In genomic region chr1:76866304-76866968, GRCm38 (mm10) we compare ENCODE assay signal across 10 mouse cellular contexts.
DNase-seq lines count a peak whose midpoint lies in the region; ATAC-seq and TF ChIP-seq lines count a peak whose summit lies in the region.
"Had no signal": no experiment of that assay in that cellular context is flagged by ENCODE, and none has a peak within 500 bp of the region (broad histone marks: within the 10 kb centered on the region; RNA-seq: fewer than 3 reads in every experiment).

No protein-coding gene starts in this region.

- H3K79me2 ChIP-seq in heart, adult 2 months (replicated peaks; ENCODE audit: control insufficient read depth, insufficient read depth, low read length): no peaks in the 10 kb centered on the region

- DNase-seq in heart, adult 2 months: no peak
- DNase-seq in cerebellum, adult 11-12 months: peak; percentile 54
- DNase-seq in layer of hippocampus, postnatal 14 days (ENCODE audit: low spot score in 2 of 2): peak; percentile 41 to 46
- DNase-seq in urinary bladder, postnatal 4 days (ENCODE audit: low spot score in 2 of 2): no peak
- no peak for DNase-seq in lung, adult 2 months

- no peak for TF ChIP-seq POLR2A in heart, adult 2 months (IDR thresholded peaks at IDR 0.05; ENCODE audit: insufficient read depth, low read depth, low read length)
- no peak for TF ChIP-seq POLR2A in lung, adult 2 months (IDR thresholded peaks at IDR 0.05; ENCODE audit: borderline replicate concordance, extremely low read depth, low read depth, low read length)

- intact Hi-C loops in heart, adult 2 months (cut with DNase I): no loop called here

- no peak for TF ChIP-seq CTCF in heart, adult 2 months (IDR thresholded peaks at IDR 0.05)
- TF ChIP-seq CTCF in lung, adult 2 months (IDR thresholded peaks at IDR 0.05; ENCODE audit: insufficient read depth, low read length): no peak

- H3K9me3 ChIP-seq in heart, embryonic 14.5 days (ENCODE audit: control insufficient read depth, low read length): no peaks in the 10 kb centered on the region
- H3K9me3 ChIP-seq in embryonic facial prominence, embryonic 15.5 days (replicated peaks): no peaks in the 10 kb centered on the region
- H3K9me3 ChIP-seq: lung, embryonic 15.5 days had no signal

- no peaks in the 10 kb centered on the region for H3K36me3 ChIP-seq in heart, embryonic 14.5 days (ENCODE audit: control insufficient read depth, insufficient read depth, low read length)
- no peaks in the 10 kb centered on the region for H3K36me3 ChIP-seq in heart, adult 2 months (ENCODE audit: control insufficient read depth, insufficient read depth, low read length)
- H3K36me3 ChIP-seq in embryonic facial prominence, embryonic 15.5 days: no peaks in the 10 kb centered on the region
- H3K36me3 ChIP-seq: lung, embryonic 15.5 days had no signal

- H3K4me1 ChIP-seq in heart, embryonic 14.5 days (ENCODE audit: control insufficient read depth in 2 of 2, insufficient read depth in 2 of 2, low read length in 2 of 2): no peaks in the 10 kb centered on the region
- H3K4me1 ChIP-seq in heart, adult 2 months (ENCODE audit: control insufficient read depth, insufficient read depth, low read length): no peaks in the 10 kb centered on the region
- H3K4me1 ChIP-seq in embryonic facial prominence, embryonic 15.5 days: no peaks in the 10 kb centered on the region
- H3K4me1 ChIP-seq in lung, adult 2 months (ENCODE audit: control insufficient read depth, insufficient read depth, low read length): no peaks in the 10 kb centered on the region
- H3K4me1 ChIP-seq: lung, embryonic 15.5 days had no signal

- no peak overlapping the region for H3K9ac ChIP-seq in heart, embryonic 14.5 days (ENCODE audit: low read length)
- no peak overlapping the region for H3K9ac ChIP-seq in heart, adult 2 months (ENCODE audit: low read depth, low read length)
- no peak overlapping the region for H3K9ac ChIP-seq in embryonic facial prominence, embryonic 15.5 days
- H3K9ac ChIP-seq: lung, embryonic 15.5 days had no signal

- 65% methylated on average over 15 of the region's 15 CpGs for WGBS in heart, embryonic 14.5 days
- WGBS in heart, adult 2 months: 43% methylated on average over 15 of the region's 15 CpGs
- whole genome bisulfite sequencing in embryonic facial prominence, embryonic 15.5 days: 34% methylated on average over 15 of the region's 15 CpGs
- WGBS in lung, adult 2 months: 65% methylated on average over 15 of the region's 15 CpGs

- H3K27me3 ChIP-seq in heart, embryonic 14.5 days (ENCODE audit: control insufficient read depth, insufficient read depth, low read length): no peaks in the 10 kb centered on the region
- no peaks in the 10 kb centered on the region for H3K27me3 ChIP-seq in heart, adult 2 months (ENCODE audit: control insufficient read depth, insufficient read depth, low read length)
- H3K27me3 ChIP-seq in embryonic facial prominence, embryonic 15.5 days: no peaks in the 10 kb centered on the region
- H3K27me3 ChIP-seq: lung, embryonic 15.5 days had no signal

- peak overlapping the region; percentile 28 for H3K4me2 ChIP-seq in heart, embryonic 14.5 days (ENCODE audit: low read length)
- H3K4me2 ChIP-seq in embryonic facial prominence, embryonic 15.5 days (replicated peaks): peak overlapping the region; percentile 47
- H3K4me2 ChIP-seq: lung, embryonic 15.5 days had no signal

- no peak overlapping the region for H3K4me3 ChIP-seq in heart, embryonic 14.5 days (ENCODE audit: control insufficient read depth in 1 of 2, insufficient read depth in 1 of 2, low read depth in 1 of 2, low read length in 2 of 2)
- no peak overlapping the region for H3K4me3 ChIP-seq in heart, adult 2 months
- peak overlapping the region; percentile 37 for H3K4me3 ChIP-seq in embryonic facial prominence, embryonic 15.5 days (replicated peaks)
- no peak overlapping the region for H3K4me3 ChIP-seq in lung, adult 2 months (replicated peaks; ENCODE audit: extremely low read depth, low read depth, low read length)
- H3K4me3 ChIP-seq: erythroblast, embryonic 14.5 days; lung, embryonic 15.5 days had no signal

- TF ChIP-seq EP300 in heart, adult 2 months (IDR thresholded peaks at IDR 0.05; ENCODE audit: insufficient read depth, low read depth, low read length): no peak

- H3K27ac ChIP-seq in heart, embryonic 14.5 days (replicated peaks in 1 of 2; ENCODE audit: control insufficient read depth in 1 of 2, insufficient read depth in 1 of 2, low read depth in 2 of 2, low read length in 2 of 2): no peak overlapping the region
- H3K27ac ChIP-seq in heart, adult 2 months: no peak overlapping the region
- peak overlapping the region; percentile 73 for H3K27ac ChIP-seq in embryonic facial prominence, embryonic 15.5 days (replicated peaks)
- H3K27ac ChIP-seq: lung, embryonic 15.5 days had no signal

- ATAC-seq in heart, embryonic 14.5 days (ENCODE audit: insufficient number of reproducible peaks, insufficient read depth, low FRiP score, low read depth): no peak
- no peak for ATAC-seq in embryonic facial prominence, embryonic 15.5 days (ENCODE audit: insufficient number of reproducible peaks, low FRiP score, low TSS enrichment, low read depth)
- no peak for ATAC-seq in monocyte, adult 5-6 weeks (replicated peaks; ENCODE audit: insufficient number of reproducible peaks, low FRiP score, low TSS enrichment, poor library complexity, severe bottlenecking)

Comparison
In these comparisons a context has a peak if more than half of its experiments do, and no peak if none do; other contexts are left out.
1. DNase-seq: peak in cerebellum, adult 11-12 months (single experiment) and layer of hippocampus, postnatal 14 days (2 of 2); none in heart, adult 2 months (0 of 2), urinary bladder, postnatal 4 days (0 of 2) and lung, adult 2 months (single experiment).